Mouse (Mus musculus): ENCODE results near the gene Cmtm4. TPM values are rescaled to one million over a fixed set of nuclear protein-coding genes. Genes with fewer than 3 reads are reported as not detected.

Gene Cmtm4
- polyA plus RNA-seq, 1 experiment from 2014 or later, result 4.6 TPM

GRCm38 (mm10) chr8:104353186-104353585, 42.4 kb downstream of the Cmtm4 start:
- WGBS, result 66% methylated on average over 5 of the region's 5 CpGs
- TF ChIP-seq EP300 (optimal IDR thresholded peaks at IDR 0.05) (no peak), CTCF (IDR thresholded peaks at IDR 0.05; ENCODE audit: low read depth) (peak; percentile 54)

GRCm38 (mm10) chr8:104350047-104350446, 45.6 kb downstream of the Cmtm4 start:
- TF ChIP-seq CTCF (IDR thresholded peaks at IDR 0.05; ENCODE audit: low read depth) (no peak), EP300 (optimal IDR thresholded peaks at IDR 0.05) (no peak)
- 63% methylated on average over 13 of the region's 13 CpGs for whole genome bisulfite sequencing
- no peak overlapping the region for H3K4me3 ChIP-seq (ENCODE audit: low read depth, low read length)

More at GRCm38 (mm10) chr8:104353186-104353585, 42.4 kb downstream of the Cmtm4 start:
- Histone ChIP-seq H3K4me2 (replicated peaks; ENCODE audit: low read depth) (no peak overlapping the region), H3K4me3 (ENCODE audit: low read depth, low read length) (no peak overlapping the region), H3K9me3 (ENCODE audit: control insufficient read depth, low read length) (no peaks in the 10 kb centered on the region), H3K9ac (ENCODE audit: low read length) (no peak overlapping the region), H3K27me3 (ENCODE audit: control insufficient read depth, insufficient read depth, low read length) (no peaks in the 10 kb centered on the region), H3K4me1 (replicated peaks; ENCODE audit: control insufficient read depth, insufficient read depth) (no peaks in the 10 kb centered on the region), H3K36me3 (ENCODE audit: control insufficient read depth, insufficient read depth, low read length) (peaks cover 3% of the 10 kb centered on the region; the same call in 1 of the 2 replicates), H3K27ac (replicated peaks) (no peak overlapping the region)
- DNase-seq (ENCODE audit: low spot score) (no peak), ATAC-seq (ENCODE audit: low FRiP score, low TSS enrichment) (peak; percentile 21; the same call in 1 of the 2 replicates)

GRCm38 (mm10) chr8:104348971-104349370, 46.6 kb downstream of the Cmtm4 start:
- no peaks in the 10 kb centered on the region for H3K27me3 ChIP-seq (ENCODE audit: control insufficient read depth, insufficient read depth, low read length)
- no peak overlapping the region for H3K4me2 ChIP-seq (replicated peaks; ENCODE audit: low read depth)
- no peaks in the 10 kb centered on the region for H3K9me3 ChIP-seq (ENCODE audit: control insufficient read depth, low read length)
- TF ChIP-seq EP300 (optimal IDR thresholded peaks at IDR 0.05) (no peak), CTCF (IDR thresholded peaks at IDR 0.05; ENCODE audit: low read depth) (no peak)
- no peak for DNase-seq (ENCODE audit: low spot score)
- H3K36me3 ChIP-seq (ENCODE audit: control insufficient read depth, insufficient read depth, low read length), result peaks cover under 1% of the 10 kb centered on the region; the same call in 1 of the 2 replicates
- H3K9ac ChIP-seq (ENCODE audit: low read length), result no peak overlapping the region
- 71% methylated on average over 5 of the region's 5 CpGs for WGBS
- no peak for ATAC-seq (ENCODE audit: low FRiP score, low TSS enrichment)
- no peak overlapping the region for H3K27ac ChIP-seq (replicated peaks)
- no peak overlapping the region for H3K4me3 ChIP-seq (ENCODE audit: low read depth, low read length)
- H3K4me1 ChIP-seq (replicated peaks; ENCODE audit: control insufficient read depth, insufficient read depth), result no peaks in the 10 kb centered on the region

More at GRCm38 (mm10) chr8:104350047-104350446, 45.6 kb downstream of the Cmtm4 start:
- peak; percentile 42 for DNase-seq (ENCODE audit: low spot score)
- Histone ChIP-seq H3K36me3 (ENCODE audit: control insufficient read depth, insufficient read depth, low read length) (no peaks in the 10 kb centered on the region; the same call in 1 of the 2 replicates), H3K9me3 (ENCODE audit: control insufficient read depth, low read length) (no peaks in the 10 kb centered on the region), H3K9ac (ENCODE audit: low read length) (no peak overlapping the region), H3K27me3 (ENCODE audit: control insufficient read depth, insufficient read depth, low read length) (no peaks in the 10 kb centered on the region), H3K4me2 (replicated peaks; ENCODE audit: low read depth) (no peak overlapping the region), H3K27ac (replicated peaks) (no peak overlapping the region), H3K4me1 (replicated peaks; ENCODE audit: control insufficient read depth, insufficient read depth) (no peaks in the 10 kb centered on the region)
- ATAC-seq (ENCODE audit: low FRiP score, low TSS enrichment), result peak; percentile 69

- DNase-seq (ENCODE audit: low spot score), result no peak
- WGBS, result 70% methylated on average over 12 of the region's 12 CpGs
- H3K4me3 ChIP-seq (ENCODE audit: low read depth, low read length), result no peak overlapping the region
Measured at GRCm38 (mm10) chr8:104346706-104347105, 48.9 kb downstream of the Cmtm4 start.

GRCm38 (mm10) chr8:104344622-104345021, 51.0 kb downstream of the Cmtm4 start:
- 74% methylated on average over 5 of the region's 5 CpGs for WGBS
- no peak overlapping the region for H3K4me2 ChIP-seq (replicated peaks; ENCODE audit: low read depth)
- no peak overlapping the region for H3K9ac ChIP-seq (ENCODE audit: low read length)
- no peak overlapping the region for H3K4me3 ChIP-seq (ENCODE audit: low read depth, low read length)
- TF ChIP-seq CTCF (IDR thresholded peaks at IDR 0.05; ENCODE audit: low read depth) (no peak), EP300 (optimal IDR thresholded peaks at IDR 0.05) (no peak)
- no peaks in the 10 kb centered on the region for H3K9me3 ChIP-seq (ENCODE audit: control insufficient read depth, low read length)
- H3K4me1 ChIP-seq (replicated peaks; ENCODE audit: control insufficient read depth, insufficient read depth), result no peaks in the 10 kb centered on the region
- no peak overlapping the region for H3K27ac ChIP-seq (replicated peaks)
- H3K36me3 ChIP-seq (ENCODE audit: control insufficient read depth, insufficient read depth, low read length), result peaks cover 2% of the 10 kb centered on the region; the same call in 1 of the 2 replicates
- H3K27me3 ChIP-seq (ENCODE audit: control insufficient read depth, insufficient read depth, low read length), result no peaks in the 10 kb centered on the region
- no peak for DNase-seq (ENCODE audit: low spot score)
- no peak for ATAC-seq (ENCODE audit: low FRiP score, low TSS enrichment)

More at GRCm38 (mm10) chr8:104346706-104347105, 48.9 kb downstream of the Cmtm4 start:
- Histone ChIP-seq H3K9ac (ENCODE audit: low read length) (no peak overlapping the region), H3K4me2 (replicated peaks; ENCODE audit: low read depth) (no peak overlapping the region), H3K9me3 (ENCODE audit: control insufficient read depth, low read length) (no peaks in the 10 kb centered on the region), H3K4me1 (replicated peaks; ENCODE audit: control insufficient read depth, insufficient read depth) (no peaks in the 10 kb centered on the region), H3K36me3 (ENCODE audit: control insufficient read depth, insufficient read depth, low read length) (peaks cover 2% of the 10 kb centered on the region; the same call in 1 of the 2 replicates), H3K27ac (replicated peaks) (no peak overlapping the region), H3K27me3 (ENCODE audit: control insufficient read depth, insufficient read depth, low read length) (no peaks in the 10 kb centered on the region)
- TF ChIP-seq EP300 (optimal IDR thresholded peaks at IDR 0.05) (no peak), CTCF (IDR thresholded peaks at IDR 0.05; ENCODE audit: low read depth) (no peak)
- no peak for ATAC-seq (ENCODE audit: low FRiP score, low TSS enrichment)

GRCm38 (mm10) chr8:104343957-104344356, 51.6 kb downstream of the Cmtm4 start:
- no peak for TF ChIP-seq EP300 (optimal IDR thresholded peaks at IDR 0.05)
- TF ChIP-seq CTCF (IDR thresholded peaks at IDR 0.05; ENCODE audit: low read depth), result peak; percentile 97
- WGBS, result 17% methylated on average over 7 of the region's 7 CpGs
- Histone ChIP-seq H3K9me3 (ENCODE audit: control insufficient read depth, low read length) (no peaks in the 10 kb centered on the region), H3K36me3 (ENCODE audit: control insufficient read depth, insufficient read depth, low read length) (peaks cover 2% of the 10 kb centered on the region; the same call in 1 of the 2 replicates), H3K27ac (replicated peaks) (no peak overlapping the region), H3K9ac (ENCODE audit: low read length) (no peak overlapping the region), H3K4me2 (replicated peaks; ENCODE audit: low read depth) (no peak overlapping the region), H3K27me3 (ENCODE audit: control insufficient read depth, insufficient read depth, low read length) (no peaks in the 10 kb centered on the region), H3K4me1 (replicated peaks; ENCODE audit: control insufficient read depth, insufficient read depth) (no peaks in the 10 kb centered on the region), H3K4me3 (ENCODE audit: low read depth, low read length) (no peak overlapping the region)
- ATAC-seq (ENCODE audit: low FRiP score, low TSS enrichment), result peak; percentile 72
- DNase-seq (ENCODE audit: low spot score), result peak; percentile 92

Data from stomach, postnatal 0 days (tissue).